Mouse (Mus musculus) E14TG2a.4 (cell line): Measurements from ENCODE around the gene B9d1.

Experiments
- H3K27me3 ChIP-seq: 2 replicates; pipeline ENCODE4 v1.6.1; 2014; ENCODE audit warnings: low read length, control low read depth; ENCODE audit not compliant: insufficient read depth
- H3K36me3 ChIP-seq: 2 replicates; pipeline ENCODE4 v1.6.1; 2014; ENCODE audit warnings: low read length, control low read depth; ENCODE audit not compliant: insufficient read depth
- H3K4me1 ChIP-seq: replicated peaks from 2 replicates; pipeline ENCODE4 v1.6.1; 2014; ENCODE audit warnings: low read depth, low read length, control low read depth
- H3K4me3 ChIP-seq: replicated peaks from 2 replicates; pipeline ENCODE4 v1.5.1; 2014; ENCODE audit warnings: mild to moderate bottlenecking, low read length
- H3K9me3 ChIP-seq: 2 replicates; pipeline ENCODE4 v1.6.1; 2014; ENCODE audit warnings: low read length, control low read depth
- CTCF ChIP-seq: conservative IDR thresholded peaks from 2 replicates; pipeline ENCODE4 v1.5.1; 2014; ENCODE audit warnings: low read length
- NANOG ChIP-seq: IDR thresholded peaks from 2 replicates; pipeline ENCODE4 v1.6.1; 2014; ENCODE audit warnings: borderline replicate concordance, low read length, mixed read lengths
- POU5F1 ChIP-seq: IDR thresholded peaks from 2 replicates; pipeline ENCODE4 v1.6.1; 2014; ENCODE audit warnings: low read length, borderline replicate concordance

The B9d1 gene

DNA sequence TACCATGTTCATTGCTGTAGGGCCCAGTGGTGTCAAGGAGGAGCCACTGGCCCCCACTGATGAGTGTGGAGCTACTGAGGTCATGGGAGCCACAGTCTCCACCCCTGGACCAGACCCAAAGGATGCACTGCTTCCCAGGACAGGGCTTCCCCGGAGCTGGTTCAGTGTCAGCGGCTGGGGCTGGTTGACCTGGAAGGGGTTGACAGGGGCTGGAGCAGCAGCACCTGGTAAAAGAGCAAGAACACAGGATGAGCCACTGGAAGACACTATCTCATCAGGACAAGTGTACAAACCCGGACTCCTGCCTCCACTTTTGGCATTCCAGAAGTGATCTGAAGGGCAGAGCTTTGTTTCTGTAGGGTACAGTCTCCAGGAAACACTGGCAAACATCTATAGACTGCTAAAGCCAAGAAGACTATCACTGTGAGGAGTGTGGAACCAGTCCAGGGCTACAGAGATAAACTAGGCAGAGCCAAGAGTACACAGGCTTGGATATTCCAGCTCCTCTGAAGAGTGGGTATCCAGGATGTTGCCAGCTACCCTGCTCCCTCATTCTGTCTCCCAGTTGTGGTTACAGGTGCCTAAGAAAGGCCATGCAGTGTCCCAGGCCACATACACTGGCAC, 14.7 kb downstream of the B9d1 start:
- no peaks in the 10 kb centered on the region for H3K9me3 ChIP-seq
- H3K27me3 ChIP-seq: no peaks in the 10 kb centered on the region
- no peak for TF ChIP-seq POU5F1
- no peak for TF ChIP-seq CTCF
- no peak for TF ChIP-seq NANOG
- peaks cover 90% of the 10 kb centered on the region for H3K36me3 ChIP-seq
- no peak overlapping the region for H3K4me3 ChIP-seq
- peaks cover 19% of the 10 kb centered on the region for H3K4me1 ChIP-seq

DNA sequence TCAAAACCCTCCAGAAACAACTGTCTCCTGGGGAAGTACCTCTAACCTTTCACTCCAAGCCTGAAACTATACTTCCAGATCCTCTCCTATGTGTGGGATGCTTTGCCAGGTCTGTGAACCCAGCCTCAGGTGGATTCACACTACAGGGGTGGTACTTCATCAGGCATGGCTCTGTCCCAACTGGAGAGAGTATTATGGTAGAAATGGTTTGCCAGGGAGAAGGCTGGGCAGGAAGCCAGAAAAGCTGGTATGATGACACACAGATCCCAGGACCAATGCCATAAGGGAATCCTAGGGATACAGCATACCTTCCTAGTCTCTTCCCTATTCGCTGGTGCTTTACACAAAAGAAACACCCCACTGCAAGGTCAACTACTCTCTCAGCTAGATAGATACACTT, 21.9 kb downstream of the B9d1 start:
- peaks cover 92% of the 10 kb centered on the region for H3K36me3 ChIP-seq
- TF ChIP-seq POU5F1: no peak
- no peak for TF ChIP-seq CTCF
- TF ChIP-seq NANOG: no peak
- H3K4me1 ChIP-seq: peaks cover 67% of the 10 kb centered on the region
- H3K4me3 ChIP-seq: no peak overlapping the region
- no peaks in the 10 kb centered on the region for H3K27me3 ChIP-seq
- no peaks in the 10 kb centered on the region for H3K9me3 ChIP-seq

DNA sequence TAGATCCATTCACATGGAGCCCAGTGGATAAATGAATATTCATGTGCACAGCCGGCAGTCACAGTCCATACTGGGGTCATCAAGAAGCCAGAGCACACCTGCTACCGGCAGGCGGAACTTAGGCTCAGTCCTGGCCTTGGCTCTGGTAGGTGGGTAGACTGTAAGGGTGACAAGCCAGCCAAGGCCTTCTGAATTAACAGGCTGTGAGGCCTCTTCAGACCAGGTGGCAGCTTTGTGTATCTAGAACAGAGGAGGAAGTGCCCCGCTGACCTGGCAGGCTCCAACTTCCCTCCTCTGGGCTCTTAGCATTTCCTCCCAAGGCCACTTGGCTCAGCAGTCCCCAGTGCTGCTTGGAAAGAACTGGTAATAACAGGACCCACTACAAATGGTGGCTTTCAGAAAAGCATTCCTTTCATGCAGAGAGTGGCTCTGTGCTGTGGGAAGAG, 24.3 kb downstream of the B9d1 start:
- Histone ChIP-seq H3K36me3 (peaks cover 92% of the 10 kb centered on the region), H3K4me3 (peak overlapping the region; percentile 35; the same call in 1 of the 2 replicates), H3K4me1 (peaks cover 82% of the 10 kb centered on the region), H3K27me3 (no peaks in the 10 kb centered on the region), H3K9me3 (no peaks in the 10 kb centered on the region)
- TF ChIP-seq CTCF (no peak), POU5F1 (peak; percentile 91), NANOG (peak; percentile 50; the same call in 1 of the 2 replicates)

DNA sequence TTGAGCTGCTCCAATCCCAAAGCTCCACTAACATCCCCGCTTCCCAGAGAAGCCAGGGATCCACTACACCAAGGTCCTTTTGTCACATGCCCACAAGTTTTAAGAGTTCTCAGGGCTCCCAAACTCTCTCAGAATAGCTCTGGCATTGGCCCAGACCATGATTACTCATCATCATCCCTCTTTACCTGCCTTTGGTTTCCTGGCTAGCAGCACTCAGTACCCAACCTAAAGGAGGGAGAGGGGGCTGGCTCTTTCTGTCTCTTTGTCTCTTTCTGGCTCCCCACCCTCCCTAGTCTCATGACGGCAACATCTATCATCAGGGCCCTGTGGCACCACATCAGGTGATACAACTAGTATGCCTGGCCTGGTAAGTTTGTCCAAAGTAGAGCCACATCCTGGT, 27.9 kb downstream of the B9d1 start:
- no peaks in the 10 kb centered on the region for H3K9me3 ChIP-seq
- no peak overlapping the region for H3K4me3 ChIP-seq
- H3K27me3 ChIP-seq: no peaks in the 10 kb centered on the region
- peaks cover 96% of the 10 kb centered on the region for H3K4me1 ChIP-seq
- H3K36me3 ChIP-seq: peaks cover 94% of the 10 kb centered on the region
- no peak for TF ChIP-seq CTCF
- no peak for TF ChIP-seq POU5F1

DNA sequence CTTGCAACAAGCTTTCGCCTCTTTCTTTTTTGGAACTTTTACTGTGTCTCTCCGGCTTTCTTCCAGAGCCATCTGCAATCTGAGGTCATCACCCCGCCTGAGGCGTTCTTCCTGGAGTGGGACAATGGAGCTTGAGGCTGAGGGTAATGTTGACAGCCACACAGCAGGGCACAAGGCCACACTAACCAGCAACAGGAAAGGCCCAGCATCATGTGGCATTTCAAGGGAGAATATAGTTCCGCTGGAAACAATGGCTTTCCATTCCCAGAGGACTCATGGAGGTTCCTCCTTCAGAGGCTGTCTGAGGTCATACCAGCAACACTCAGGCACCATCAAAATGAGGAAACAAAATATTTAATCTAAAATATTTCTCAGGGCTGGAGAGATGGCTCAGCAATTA, 28.6 kb downstream of the B9d1 start:
- peaks cover 93% of the 10 kb centered on the region for H3K36me3 ChIP-seq
- TF ChIP-seq CTCF (no peak), NANOG (peak; percentile 53), POU5F1 (no peak)

DNA sequence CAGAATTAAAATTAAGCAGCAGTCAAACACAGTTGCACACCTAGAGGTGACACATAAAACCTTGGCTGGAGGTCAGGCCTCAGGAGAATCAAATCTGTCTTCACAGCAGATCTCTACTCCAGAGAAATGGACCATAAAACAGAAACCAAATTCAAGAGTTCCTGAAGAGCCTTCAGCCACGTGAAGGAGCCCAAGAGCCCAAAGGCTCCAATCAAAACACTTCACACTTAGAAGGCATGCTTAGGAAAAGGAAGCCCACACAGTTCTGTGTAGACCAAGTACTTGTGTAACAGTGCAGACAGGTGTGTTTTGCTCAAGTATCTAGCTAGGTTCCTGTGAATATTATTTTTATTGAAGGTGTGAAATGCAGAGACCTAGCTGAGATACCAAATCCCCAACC, 30.6 kb downstream of the B9d1 start:
- peaks cover 96% of the 10 kb centered on the region for H3K4me1 ChIP-seq
- no peak overlapping the region for H3K4me3 ChIP-seq
- H3K27me3 ChIP-seq: no peaks in the 10 kb centered on the region
- peaks cover 96% of the 10 kb centered on the region for H3K36me3 ChIP-seq
- H3K9me3 ChIP-seq: no peaks in the 10 kb centered on the region
- TF ChIP-seq NANOG (no peak), POU5F1 (no peak), CTCF (no peak)

More for the DNA sequence above, 28.6 kb downstream of the B9d1 start:
- no peaks in the 10 kb centered on the region for H3K9me3 ChIP-seq
- H3K4me1 ChIP-seq: peaks cover 96% of the 10 kb centered on the region
- no peak overlapping the region for H3K4me3 ChIP-seq
- no peaks in the 10 kb centered on the region for H3K27me3 ChIP-seq

DNA sequence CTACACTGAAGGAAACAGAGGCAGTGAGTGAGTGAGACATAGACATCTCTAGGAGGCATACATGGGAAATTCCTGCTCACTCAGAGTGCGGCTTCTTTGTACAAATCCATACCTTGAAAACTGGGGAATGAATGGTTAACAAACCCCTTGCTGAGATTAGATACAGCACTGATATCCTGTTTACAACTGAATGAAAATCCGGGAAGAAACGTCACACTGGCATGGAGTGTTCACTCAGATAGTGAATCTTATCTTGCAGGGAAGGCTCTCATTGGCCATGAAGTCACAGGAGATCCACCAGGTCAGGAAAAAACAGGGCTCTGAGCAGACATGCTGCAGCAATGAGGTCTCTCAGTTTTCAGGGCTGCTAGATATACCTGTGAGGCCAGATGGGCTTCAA, 32.0 kb downstream of the B9d1 start:
- H3K4me1 ChIP-seq: peaks cover 98% of the 10 kb centered on the region

DNA sequence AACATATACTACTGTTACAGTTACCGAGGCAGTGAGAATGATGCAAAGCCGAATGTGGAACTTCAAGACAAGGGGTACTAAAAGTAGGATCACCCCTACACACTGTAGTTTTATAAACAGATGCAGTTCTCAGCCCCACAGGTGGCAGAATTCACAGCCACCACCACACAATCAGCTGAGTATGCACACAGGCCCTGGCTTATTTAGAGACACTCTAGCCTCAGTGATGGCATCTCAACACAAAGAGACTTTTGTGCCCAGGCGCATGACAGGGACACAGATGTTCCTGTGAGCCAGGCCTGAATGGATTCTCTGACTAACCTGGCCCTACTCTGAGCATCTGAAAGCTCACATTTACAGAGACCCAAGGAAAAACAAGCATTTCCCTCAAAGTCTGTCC, 32.4 kb downstream of the B9d1 start:
- TF ChIP-seq NANOG (no peak), CTCF (no peak), POU5F1 (no peak)
- peaks cover 99% of the 10 kb centered on the region for H3K4me1 ChIP-seq
- peaks cover 96% of the 10 kb centered on the region for H3K36me3 ChIP-seq
- H3K4me3 ChIP-seq: no peak overlapping the region
- H3K27me3 ChIP-seq: no peaks in the 10 kb centered on the region
- H3K9me3 ChIP-seq: no peaks in the 10 kb centered on the region

More for the DNA sequence above, 32.0 kb downstream of the B9d1 start:
- Histone ChIP-seq H3K36me3 (peaks cover 96% of the 10 kb centered on the region), H3K4me3 (no peak overlapping the region), H3K27me3 (no peaks in the 10 kb centered on the region), H3K9me3 (no peaks in the 10 kb centered on the region)
- TF ChIP-seq POU5F1 (no peak), CTCF (no peak), NANOG (no peak)

DNA sequence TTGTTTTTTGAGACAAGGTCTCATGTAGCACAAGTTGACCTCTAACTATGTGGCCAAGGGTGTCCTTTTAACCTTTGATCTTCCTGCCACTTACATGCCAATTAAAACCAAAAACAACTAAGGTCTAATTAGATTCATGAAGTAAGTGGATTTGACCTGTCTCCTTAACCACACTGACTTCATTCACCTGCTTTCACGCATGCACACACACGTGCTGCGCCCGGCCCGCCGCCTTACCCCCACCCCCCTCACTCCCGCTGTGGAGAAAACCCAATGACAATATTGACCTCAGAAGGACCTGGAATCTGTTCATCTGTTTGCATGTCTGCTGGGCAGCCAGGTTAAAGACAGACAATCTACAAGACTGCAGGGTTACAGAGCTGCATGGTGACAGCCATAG, 35.7 kb downstream of the B9d1 start:
- TF ChIP-seq NANOG (no peak), CTCF (no peak), POU5F1 (no peak)
- H3K27me3 ChIP-seq: no peaks in the 10 kb centered on the region
- peaks cover 96% of the 10 kb centered on the region for H3K36me3 ChIP-seq
- H3K4me1 ChIP-seq: peaks cover 92% of the 10 kb centered on the region
- no peaks in the 10 kb centered on the region for H3K9me3 ChIP-seq
- H3K4me3 ChIP-seq: no peak overlapping the region
